Mouse (Mus musculus) stomach, postnatal 0 days (tissue): ENCODE measurements around the gene Nrxn3. TPM values are rescaled to one million over a fixed set of nuclear protein-coding genes. Genes with fewer than 3 reads are reported as not detected.

Source experiments
- ATAC-seq: fragments of 200-750 bp; cut with Nextera tagmentation; 2 replicates; pipeline ENCODE4 v1.8.0; 2017; ENCODE audit not compliant: low FRiP score, low TSS enrichment
- DNase-seq: peaks from one replicate; pipeline ENCODE4 v3.0.0-alpha.2; 2016; ENCODE audit warnings: low spot score
- H3K27ac ChIP-seq: fragments of 300-500 bp; sonication (generic); replicated peaks from 2 replicates; pipeline ENCODE4 v1.5.1; 2014; ENCODE audit warnings: mild to moderate bottlenecking, control low read depth
- H3K27me3 ChIP-seq: fragments of 300-500 bp; sonication (generic); 2 replicates; pipeline ENCODE4 v1.6.1; 2014; ENCODE audit warnings: low read length; ENCODE audit not compliant: control insufficient read depth, insufficient read depth
- H3K36me3 ChIP-seq: fragments of 300-500 bp; sonication (generic); 2 replicates; pipeline ENCODE4 v1.6.1; 2014; ENCODE audit warnings: low read length, mixed read lengths; ENCODE audit not compliant: control insufficient read depth, insufficient read depth
- H3K4me1 ChIP-seq: fragments of 300-500 bp; sonication (generic); replicated peaks from 2 replicates; pipeline ENCODE4 v1.6.1; 2014; ENCODE audit warnings: antibody characterized with exemption; ENCODE audit not compliant: control insufficient read depth, insufficient read depth
- H3K4me2 ChIP-seq: fragments of 300-500 bp; sonication (generic); replicated peaks from 2 replicates; pipeline ENCODE4 v1.6.1; 2014; ENCODE audit warnings: low read depth, mild to moderate bottlenecking, control low read depth, moderate library complexity
- H3K4me3 ChIP-seq: fragments of 300-500 bp; sonication (generic); 2 replicates; pipeline ENCODE4 v1.5.1; 2014; ENCODE audit warnings: low read depth, low read length, control low read depth
- H3K9ac ChIP-seq: fragments of 300-500 bp; sonication (generic); 2 replicates; pipeline ENCODE4 v1.6.1; 2014; ENCODE audit warnings: mild to moderate bottlenecking, low read length, control low read depth, mixed read lengths
- H3K9me3 ChIP-seq: fragments of 300-500 bp; sonication (generic); 2 replicates; pipeline ENCODE4 v1.6.1; 2016; ENCODE audit warnings: low read length; ENCODE audit not compliant: control insufficient read depth
- CTCF ChIP-seq: IDR thresholded peaks from 2 replicates; pipeline ENCODE4 v1.5.1; 2016; ENCODE audit warnings: antibody characterized with exemption, low read depth, mild to moderate bottlenecking, moderate library complexity
- EP300 ChIP-seq: optimal IDR thresholded peaks from 2 replicates; pipeline ENCODE3; 2016; ENCODE audit warnings: antibody characterized with exemption
- WGBS: fragments of 180-500 bp; shearing (Covaris S2); extraction: QIAGEN DNeasy Blood & Tissue Kit; methylation state at CpG from one replicate; pipeline ENCODE4 v1.1.7; 2014; 5-methylcytosine and 5-hydroxymethylcytosine counted together
- polyA plus RNA-seq: library from polyadenylated mRNA; unstranded; fragments of >200 nt; fragmentation: Nextera tagmentation; extraction: Ambion mirVana; gene quantifications from 2 replicates; pipeline ENCODE4 v1.2.1, GENCODE M21; 2015

The Nrxn3 gene
- polyA plus RNA-seq, 1 experiment from 2014 or later, result 1.0 TPM

GRCm38 (mm10) chr12:89982445-89982844 lies 1259.8 kb downstream of the Nrxn3 start:
- Histone ChIP-seq H3K27ac (no peak overlapping the region), H3K9ac (no peak overlapping the region), H3K4me3 (no peak overlapping the region), H3K4me2 (no peak overlapping the region), H3K27me3 (no peaks in the 10 kb centered on the region), H3K9me3 (no peaks in the 10 kb centered on the region), H3K36me3 (no peaks in the 10 kb centered on the region), H3K4me1 (no peaks in the 10 kb centered on the region)
- TF ChIP-seq EP300 (no peak), CTCF (no peak)
- WGBS, result 63% methylated on average over 5 of the region's 5 CpGs
- DNase-seq, result no peak
- no peak for ATAC-seq

- Histone ChIP-seq H3K27me3 (no peaks in the 10 kb centered on the region), H3K4me3 (no peak overlapping the region), H3K9me3 (no peaks in the 10 kb centered on the region), H3K4me1 (no peaks in the 10 kb centered on the region), H3K36me3 (no peaks in the 10 kb centered on the region), H3K27ac (no peak overlapping the region), H3K9ac (no peak overlapping the region), H3K4me2 (no peak overlapping the region)
- ATAC-seq (no peak), DNase-seq (no peak)
- no peak for TF ChIP-seq CTCF
- no peak for TF ChIP-seq EP300
These were observed 1260.7 kb downstream of the Nrxn3 start for GRCm38 (mm10) chr12:89983399-89983798.

- WGBS, result 68% methylated on average over 6 of the region's 6 CpGs
- ATAC-seq, result no peak
These were observed 1263.5 kb downstream of the Nrxn3 start for GRCm38 (mm10) chr12:89986219-89986618.

GRCm38 (mm10) chr12:89993273-89993672 lies 1270.6 kb downstream of the Nrxn3 start:
- Histone ChIP-seq H3K4me3 (no peak overlapping the region), H3K4me1 (no peaks in the 10 kb centered on the region), H3K4me2 (no peak overlapping the region), H3K9ac (no peak overlapping the region), H3K27ac (no peak overlapping the region), H3K36me3 (no peaks in the 10 kb centered on the region), H3K9me3 (no peaks in the 10 kb centered on the region), H3K27me3 (no peaks in the 10 kb centered on the region)
- ATAC-seq, result no peak
- 53% methylated on average over 5 of the region's 5 CpGs for WGBS
- no peak for DNase-seq
- TF ChIP-seq EP300 (no peak), CTCF (no peak)

More at GRCm38 (mm10) chr12:89986219-89986618, 1263.5 kb downstream of the Nrxn3 start:
- H3K4me1 ChIP-seq, result no peaks in the 10 kb centered on the region
- no peaks in the 10 kb centered on the region for H3K27me3 ChIP-seq
- H3K9me3 ChIP-seq, result no peaks in the 10 kb centered on the region
- H3K36me3 ChIP-seq, result no peaks in the 10 kb centered on the region
- no peak for TF ChIP-seq EP300
- TF ChIP-seq CTCF, result no peak
- no peak overlapping the region for H3K27ac ChIP-seq
- H3K4me3 ChIP-seq, result no peak overlapping the region
- no peak for DNase-seq
- no peak overlapping the region for H3K4me2 ChIP-seq
- no peak overlapping the region for H3K9ac ChIP-seq

GRCm38 (mm10) chr12:89995392-89995791 lies 1272.7 kb downstream of the Nrxn3 start:
- no peak for DNase-seq
- H3K9me3 ChIP-seq, result no peaks in the 10 kb centered on the region
- H3K4me2 ChIP-seq, result no peak overlapping the region
- H3K4me3 ChIP-seq, result no peak overlapping the region
- no peak for ATAC-seq
- no peaks in the 10 kb centered on the region for H3K36me3 ChIP-seq
- H3K4me1 ChIP-seq, result no peaks in the 10 kb centered on the region
- H3K27me3 ChIP-seq, result no peaks in the 10 kb centered on the region
- H3K9ac ChIP-seq, result no peak overlapping the region
- no peak overlapping the region for H3K27ac ChIP-seq
- 81% methylated on average over 4 of the region's 4 CpGs for WGBS
- TF ChIP-seq EP300, result no peak
- TF ChIP-seq CTCF, result no peak

GRCm38 (mm10) chr12:90010280-90010679 lies 1287.6 kb downstream of the Nrxn3 start:
- H3K27ac ChIP-seq, result no peak overlapping the region

More at GRCm38 (mm10) chr12:90010280-90010679, 1287.6 kb downstream of the Nrxn3 start:
- TF ChIP-seq CTCF, result no peak
- TF ChIP-seq EP300, result no peak
- Histone ChIP-seq H3K9me3 (no peaks in the 10 kb centered on the region), H3K4me2 (no peak overlapping the region), H3K36me3 (no peaks in the 10 kb centered on the region), H3K4me1 (no peaks in the 10 kb centered on the region), H3K4me3 (no peak overlapping the region), H3K27me3 (no peaks in the 10 kb centered on the region), H3K9ac (no peak overlapping the region)
- 76% methylated on average over 2 of the region's 2 CpGs for WGBS
- ATAC-seq (no peak), DNase-seq (no peak)
